In genomic region chr10:86971680-86972502, GRCm38 (mm10) we compare ENCODE assay signal across 8 mouse cellular contexts. TPM values are rescaled to one million over a fixed set of nuclear protein-coding genes. Genes with fewer than 3 reads are reported as not detected.
DNase-seq lines count a peak whose midpoint lies in the region; ATAC-seq and TF ChIP-seq lines count a peak whose summit lies in the region.

No protein-coding gene starts in this region.

- no peak for ATAC-seq in heart, embryonic 14.5 days (ENCODE audit: insufficient number of reproducible peaks, insufficient read depth, low FRiP score, low read depth)
- peak; percentile 51; the same call in 1 of the 2 replicates for ATAC-seq in liver, embryonic 14.5 days (ENCODE audit: insufficient read depth)
- ATAC-seq in neural tube, embryonic 11.5 days (ENCODE audit: insufficient read depth, low FRiP score, low TSS enrichment) = peak; percentile 93

- H3K27ac ChIP-seq in embryonic facial prominence, embryonic 10.5 days (replicated peaks) = no peak overlapping the region
- H3K27ac ChIP-seq in heart, embryonic 14.5 days (replicated peaks in 1 of 2; ENCODE audit: control insufficient read depth in 1 of 2, insufficient read depth in 1 of 2, low read depth in 2 of 2, low read length in 2 of 2) = no peak overlapping the region
- H3K27ac ChIP-seq in liver, embryonic 14.5 days = no peak overlapping the region
- H3K27ac ChIP-seq in neural tube, embryonic 11.5 days (ENCODE audit: low read depth, low read length) = no peak overlapping the region
- H3K27ac ChIP-seq in testis, adult 2 months (ENCODE audit: control insufficient read depth, insufficient read depth, low read depth, low read length) = no peak overlapping the region; the same call in 1 of the 2 replicates

- no peak for TF ChIP-seq POLR2A in testis, adult 2 months (IDR thresholded peaks at IDR 0.05; ENCODE audit: control insufficient read depth, low read depth, low read length)

- H3K9me3 ChIP-seq in embryonic facial prominence, embryonic 10.5 days = no peaks in the 10 kb centered on the region
- H3K9me3 ChIP-seq in heart, embryonic 14.5 days (ENCODE audit: control insufficient read depth, low read length) = no peaks in the 10 kb centered on the region
- H3K9me3 ChIP-seq in liver, embryonic 14.5 days (ENCODE audit: control insufficient read depth, low read length) = no peaks in the 10 kb centered on the region
- no peaks in the 10 kb centered on the region for H3K9me3 ChIP-seq in neural tube, embryonic 11.5 days (ENCODE audit: control insufficient read depth, low read length)

- H3K4me2 ChIP-seq in heart, embryonic 14.5 days (ENCODE audit: low read length) = peak overlapping the region; percentile 55
- peak overlapping the region; percentile 31 for H3K4me2 ChIP-seq in liver, embryonic 14.5 days (ENCODE audit: low read depth)
- peak overlapping the region; percentile 35 for H3K4me2 ChIP-seq in neural tube, embryonic 11.5 days (ENCODE audit: low read depth)

- H3K27me3 ChIP-seq in embryonic facial prominence, embryonic 10.5 days (replicated peaks; ENCODE audit: low read depth, poor library complexity, severe bottlenecking) = 0 out of 2 replicates have a peak, but pooled peaks cover 5% of the 10 kb centered on the region
- peaks cover 34% of the 10 kb centered on the region for H3K27me3 ChIP-seq in heart, embryonic 14.5 days (ENCODE audit: control insufficient read depth, insufficient read depth, low read length)
- H3K27me3 ChIP-seq in liver, embryonic 14.5 days (ENCODE audit: control insufficient read depth, insufficient read depth, low read length) = no peaks in the 10 kb centered on the region
- no peaks in the 10 kb centered on the region for H3K27me3 ChIP-seq in neural tube, embryonic 11.5 days (ENCODE audit: control insufficient read depth, insufficient read depth, low read length)
- no peaks in the 10 kb centered on the region for H3K27me3 ChIP-seq in testis, adult 2 months (ENCODE audit: control insufficient read depth, insufficient read depth, low read length)

- H3K9ac ChIP-seq in heart, embryonic 14.5 days (ENCODE audit: low read length) = peak overlapping the region; percentile 14; the same call in 1 of the 2 replicates
- no peak overlapping the region for H3K9ac ChIP-seq in liver, embryonic 14.5 days (replicated peaks)
- H3K9ac ChIP-seq in neural tube, embryonic 11.5 days (ENCODE audit: low read length) = no peak overlapping the region

- peak overlapping the region; percentile 45 for H3K4me3 ChIP-seq in embryonic facial prominence, embryonic 10.5 days
- peak overlapping the region; percentile 18 to 23; a peak in 3 of 4 replicates for H3K4me3 ChIP-seq in heart, embryonic 14.5 days (ENCODE audit: control insufficient read depth in 1 of 2, insufficient read depth in 1 of 2, low read depth in 1 of 2, low read length in 2 of 2)
- H3K4me3 ChIP-seq in liver, embryonic 14.5 days (ENCODE audit: insufficient read depth in 1 of 2, low read depth in 2 of 2, low read length in 2 of 2) = no peak overlapping the region
- peak overlapping the region; percentile 17 for H3K4me3 ChIP-seq in neural tube, embryonic 11.5 days (ENCODE audit: low read depth, low read length)
- no peak overlapping the region for H3K4me3 ChIP-seq in testis, adult 2 months (ENCODE audit: control insufficient read depth, low read depth, low read length)

- no peaks in the 10 kb centered on the region for H3K36me3 ChIP-seq in embryonic facial prominence, embryonic 10.5 days (replicated peaks)
- no peaks in the 10 kb centered on the region for H3K36me3 ChIP-seq in heart, embryonic 14.5 days (ENCODE audit: control insufficient read depth, insufficient read depth, low read length)
- no peaks in the 10 kb centered on the region for H3K36me3 ChIP-seq in liver, embryonic 14.5 days (replicated peaks; ENCODE audit: control insufficient read depth, insufficient read depth, low read depth)
- no peaks in the 10 kb centered on the region for H3K36me3 ChIP-seq in neural tube, embryonic 11.5 days (ENCODE audit: control insufficient read depth, insufficient read depth, low read length)
- no peaks in the 10 kb centered on the region for H3K36me3 ChIP-seq in testis, adult 2 months (ENCODE audit: control insufficient read depth, insufficient read depth, low read length)

- peak; percentile 74 for TF ChIP-seq CTCF in liver, embryonic 14.5 days (IDR thresholded peaks at IDR 0.05; ENCODE audit: low read depth)
- peak; percentile 79 for TF ChIP-seq CTCF in testis, adult 2 months (IDR thresholded peaks at IDR 0.05; ENCODE audit: control insufficient read depth, insufficient read depth, insufficient replicate concordance, low read depth, low read length)

- 22% methylated on average over 13 of the region's 13 CpGs for WGBS in embryonic facial prominence, embryonic 10.5 days
- WGBS in heart, embryonic 14.5 days = 26% methylated on average over 13 of the region's 13 CpGs
- WGBS in liver, embryonic 14.5 days (ENCODE audit: insufficient replicate concordance) = 24% methylated on average over 13 of the region's 13 CpGs
- WGBS in neural tube, embryonic 11.5 days = 21% methylated on average over 13 of the region's 13 CpGs

- peaks cover 9% of the 10 kb centered on the region for H3K4me1 ChIP-seq in embryonic facial prominence, embryonic 10.5 days
- H3K4me1 ChIP-seq in heart, embryonic 14.5 days (ENCODE audit: control insufficient read depth in 2 of 2, insufficient read depth in 2 of 2, low read length in 2 of 2) = peaks cover 2 to 15% of the 10 kb centered on the region in 2 experiments; a peak in 2 of 4 replicates
- H3K4me1 ChIP-seq in liver, embryonic 14.5 days (replicated peaks; ENCODE audit: control insufficient read depth in 2 of 2, insufficient read depth in 2 of 2, low read length in 1 of 2) = no peaks in the 10 kb centered on the region
- no peaks in the 10 kb centered on the region for H3K4me1 ChIP-seq in neural tube, embryonic 11.5 days (ENCODE audit: control insufficient read depth, insufficient read depth, low read length)
- no peaks in the 10 kb centered on the region; the same call in 1 of the 2 replicates for H3K4me1 ChIP-seq in testis, adult 2 months (ENCODE audit: control insufficient read depth, insufficient read depth, low read length)

- peak; percentile 16 for DNase-seq in 3134 (ENCODE audit: extremely low read depth, insufficient read length, low spot score)
- DNase-seq in adrenal gland, postnatal 14 days = peak; percentile 89
- DNase-seq in embryonic facial prominence, embryonic 10.5 days (ENCODE audit: low spot score) = peak; percentile 70
- peak; percentile 79 for DNase-seq in kidney, postnatal 10 days
- DNase-seq in liver, embryonic 14.5 days (ENCODE audit: low read depth in 3 of 3, low spot score in 3 of 3) = peak; percentile 16 to 27 (median 24)
- peak; percentile 75 for DNase-seq in neural tube, embryonic 11.5 days (ENCODE audit: low spot score)

- TF ChIP-seq EP300 in liver, embryonic 14.5 days (IDR thresholded peaks at IDR 0.05; ENCODE audit: low read depth) = no peak

RNA-seq across cellular contexts. Expression of gene Stab2, which starts 35.9 kb away (rescaled TPM):
- total RNA-seq in adrenal gland, postnatal 14 days (2021) = 13.3 and 13.7 TPM in 2 replicates
- polyA plus RNA-seq in embryonic facial prominence, embryonic 10.5 days (2016; fragmentation: Nextera tagmentation; extraction: Ambion mirVana) = 0.26 and 0.35 TPM in 2 replicates
- 0.59 and 0.89 TPM in 2 replicates for polyA plus RNA-seq in heart, embryonic 14.5 days (2014; fragmentation: Nextera tagmentation; extraction: Ambion mirVana)
- polyA plus RNA-seq in liver, embryonic 14.5 days (2012; rRNA removed) = 10.3 and 10.8 TPM in 2 replicates
- 17.7 and 17.9 TPM in 2 replicates for polyA plus RNA-seq in liver, embryonic 14.5 days (2014; fragmentation: Nextera tagmentation; extraction: Ambion mirVana)
- polyA plus RNA-seq in neural tube, embryonic 11.5 days (2014; fragmentation: Nextera tagmentation; extraction: Ambion mirVana) = 0.22 and 0.41 TPM in 2 replicates
- polyA plus RNA-seq in testis, adult 2 months (2012; rRNA removed) = 5.9 and 6.5 TPM in 2 replicates

Comparison
In these comparisons a context has a peak if more than half of its experiments do, and no peak if none do; other contexts are left out.
1. DNase-seq: peak in every context shown above with its lines; median percentile 89 in adrenal gland, postnatal 14 days; 79 in kidney, postnatal 10 days; 75 in neural tube, embryonic 11.5 days; 70 in embryonic facial prominence, embryonic 10.5 days; 24 in liver, embryonic 14.5 days; 16 in 3134.
2. H3K4me3 ChIP-seq: peak in embryonic facial prominence, embryonic 10.5 days (single experiment), heart, embryonic 14.5 days (2 of 2) and neural tube, embryonic 11.5 days (single experiment); none in liver, embryonic 14.5 days (0 of 2) and testis, adult 2 months (single experiment).
3. Peak in every context shown above with its lines, with median percentiles within 50 percentile points of each other: H3K4me2 ChIP-seq.